Mouse (Mus musculus) ES-Bruce4 (cell line): Measurements from ENCODE around the gene Gpc6.

Source experiments
- CTCF ChIP-seq: IDR thresholded peaks from one replicate; pipeline ENCODE4 v1.8.1; 2011; ENCODE audit warnings: low read depth, low read length
- EP300 ChIP-seq: IDR thresholded peaks from 2 replicates; pipeline ENCODE4 v1.6.1; 2011; ENCODE audit warnings: low read depth, low read length; ENCODE audit not compliant: insufficient read depth
- POLR2A ChIP-seq: IDR thresholded peaks from one replicate; pipeline ENCODE4 v1.8.1; 2011; ENCODE audit warnings: low read length; ENCODE audit not compliant: insufficient read depth

- TF ChIP-seq CTCF (no peak), POLR2A (no peak), EP300 (no peak)
Observed at GRCm38 (mm10) chr14:117794874-117795273, 869.8 kb downstream of the Gpc6 start.
